Mouse (Mus musculus) hematopoietic multipotent progenitor cell, adult 10-12 weeks (in vitro differentiated cells): ENCODE data around the gene Cyp3a41a. TPM values are rescaled to one million over a fixed set of nuclear protein-coding genes. Genes with fewer than 3 reads are reported as not detected.

Experiments used
- polyA plus RNA-seq: library from polyadenylated mRNA; stranded (reverse); fragments of >175 nt; gene quantifications from 2 replicates; pipeline ENCODE4 v1.2.3, GENCODE M21; 2012; ENCODE audit warnings: low replicate concordance

The Cyp3a41a gene
- not detected in 2 replicates for polyA plus RNA-seq

GRCm38 (mm10) chr5:145720036-145720435, at the start of gene Cyp3a41a:
Gene Cyp3a41a, minus strand, starts transcription at chr5:145720136.

Other genes starting within 250 kb of the Cyp3a41a start
- not detected in 2 replicates for gene Cyp3a41b, start 135.4 kb downstream of the Cyp3a41a start, polyA plus RNA-seq
- gene Cyp3a44, start 85.7 kb upstream of the Cyp3a41a start, polyA plus RNA-seq, result not detected in 2 replicates
- not detected in 2 replicates for gene Cyp3a11, start 159.8 kb upstream of the Cyp3a41a start, polyA plus RNA-seq